Mouse (Mus musculus) megakaryocyte-erythroid progenitor cell, adult 5-6 weeks (primary cell): ENCODE results near the gene Calm1. TPM values are rescaled to one million over a fixed set of nuclear protein-coding genes. Genes with fewer than 3 reads are reported as not detected.

ENCODE experiments used
- total RNA-seq, 2 experiments: library from RNA; stranded (forward) in 1 of 2; stranded (reverse) in 1 of 2; fragments of 200-1000, 215-1000 nt in 1 of 2; fragments of >200 nt in 1 of 2; fragmentation: Nextera tagmentation in 1 of 2; gene quantifications; 2 replicates each; pipeline ENCODE4 v1.2.3; 2014 to 2017

Calm1 gene
- total RNA-seq, 2 experiments from 2014 or later, result 102 to 519 TPM

Other genes starting within 250 kb of the Calm1 start
- not detected in 2 replicates for gene Kcnk13, start 234.9 kb upstream of the Calm1 start, total RNA-seq (2014; fragmentation: Nextera tagmentation)
- 0.38 TPM in 1 of 2 replicates, not detected in the other for gene Kcnk13, start 234.9 kb upstream of the Calm1 start, total RNA-seq (2017)
- 198 and 227 TPM in 2 replicates for gene Psmc1, start 89.3 kb upstream of the Calm1 start, total RNA-seq (2014; fragmentation: Nextera tagmentation)
- 293 and 383 TPM in 2 replicates for gene Psmc1, start 89.3 kb upstream of the Calm1 start, total RNA-seq (2017)
- 10.4 and 14.9 TPM in 2 replicates for gene Nrde2, start 39.8 kb upstream of the Calm1 start, total RNA-seq (2014; fragmentation: Nextera tagmentation)
- 34.5 and 36.1 TPM in 2 replicates for gene Nrde2, start 39.8 kb upstream of the Calm1 start, total RNA-seq (2017)